In the genomic region with DNA sequence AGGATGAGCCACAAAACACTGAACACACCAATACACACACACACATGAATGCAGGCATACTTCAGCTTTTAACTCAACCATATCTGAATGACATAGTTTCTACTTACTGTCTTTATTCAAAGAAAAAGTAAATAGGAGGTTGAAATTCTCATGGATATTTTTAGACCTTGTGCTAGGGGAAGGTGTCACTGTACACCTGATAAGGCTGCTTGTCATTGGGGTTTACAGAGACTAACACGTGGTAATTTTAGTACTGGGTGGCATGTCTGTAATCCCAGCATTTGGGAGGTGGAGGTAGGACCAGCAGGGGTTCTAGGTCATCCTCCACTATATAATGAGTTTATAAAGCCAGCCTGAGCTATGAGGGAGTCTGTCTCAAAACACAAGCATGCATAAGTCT, we compare ENCODE assay signal across 13 mouse cellular contexts.
"Had no signal": no experiment of that assay in that cellular context is flagged by ENCODE, and none has a peak within 500 bp of the region (broad histone marks: within the 10 kb centered on the region; RNA-seq: fewer than 3 reads in every experiment).

No protein-coding gene starts in this region.

- H3K4me1 ChIP-seq: neural tube, embryonic 12.5 days had no signal

- ATAC-seq: liver, postnatal 0 days had no signal

- H3K27ac ChIP-seq: layer of hippocampus, adult 2 months; limb, embryonic 12.5 days; liver, embryonic 13.5 days; lung, embryonic 15.5 days; midbrain, embryonic 15.5 days; neural tube, embryonic 12.5 days had no signal

- H3K36me3 ChIP-seq: limb, embryonic 12.5 days; liver, embryonic 13.5 days; lung, embryonic 15.5 days; midbrain, embryonic 15.5 days; neural tube, embryonic 12.5 days had no signal

- H3K9me3 ChIP-seq: liver, embryonic 13.5 days; lung, embryonic 15.5 days; midbrain, embryonic 15.5 days; neural tube, embryonic 12.5 days had no signal

- H3K9ac ChIP-seq: limb, embryonic 12.5 days; liver, embryonic 13.5 days; liver, postnatal 0 days; midbrain, embryonic 15.5 days; neural tube, embryonic 12.5 days had no signal

- H3K27me3 ChIP-seq: lung, embryonic 15.5 days; megakaryocyte, embryonic 14.5 days; neural tube, embryonic 12.5 days had no signal

- DNase-seq: kidney, postnatal 4 days; liver; liver, embryonic 13.5 days; liver, postnatal 0 days; lung, postnatal 14 days; thymus, adult 18-20 months; thymus, postnatal 25 days had no signal
